ENCODE assay signal across 23 mouse cellular contexts in genomic region chr11:76920607-76921006, GRCm38 (mm10). TPM values are rescaled to one million over a fixed set of nuclear protein-coding genes. Genes with fewer than 3 reads are reported as not detected.
"Had no signal": no experiment of that assay in that cellular context is flagged by ENCODE, and none has a peak within 500 bp of the region (broad histone marks: within the 10 kb centered on the region; RNA-seq: fewer than 3 reads in every experiment).

No protein-coding gene starts in this region.

- ATAC-seq: liver, postnatal 0 days; lung, postnatal 0 days; midbrain, embryonic 15.5 days had no signal

- H3K4me2 ChIP-seq: liver, embryonic 15.5 days; lung, embryonic 15.5 days; midbrain, embryonic 12.5 days; midbrain, embryonic 15.5 days; neural tube, embryonic 12.5 days had no signal

- H3K4me1 ChIP-seq: liver, embryonic 15.5 days; midbrain, embryonic 12.5 days; neural tube, embryonic 12.5 days had no signal

- H3K9ac ChIP-seq: liver, embryonic 15.5 days; liver, postnatal 0 days; lung, embryonic 15.5 days; midbrain, embryonic 12.5 days; midbrain, embryonic 15.5 days; neural tube, embryonic 12.5 days had no signal

- H3K27me3 ChIP-seq: lung, embryonic 15.5 days; megakaryocyte, embryonic 14.5 days; midbrain, embryonic 12.5 days; midbrain, embryonic 15.5 days; neural tube, embryonic 12.5 days had no signal

- H3K4me3 ChIP-seq: liver, embryonic 15.5 days; lung, embryonic 15.5 days; megakaryocyte, embryonic 14.5 days; midbrain, embryonic 10.5 days; midbrain, embryonic 12.5 days; midbrain, embryonic 15.5 days; neural tube, embryonic 12.5 days had no signal

- DNase-seq: liver, postnatal 0 days; lung, adult 2 months; lung, postnatal 14 days; lung, postnatal 36 days; right cerebral cortex, postnatal 14 days; spleen, adult 18-20 months; thymus, adult 2 months; thymus, postnatal 25 days; thymus, postnatal 4 days had no signal

- H3K27ac ChIP-seq: liver, embryonic 15.5 days; lung, embryonic 15.5 days; macrophage; midbrain, embryonic 10.5 days; midbrain, embryonic 12.5 days; midbrain, embryonic 15.5 days; neural tube, embryonic 12.5 days had no signal

- H3K9me3 ChIP-seq: liver, embryonic 15.5 days; lung, embryonic 15.5 days; megakaryocyte, embryonic 14.5 days; midbrain, embryonic 10.5 days; midbrain, embryonic 12.5 days; midbrain, embryonic 15.5 days; neural tube, embryonic 12.5 days had no signal

- H3K36me3 ChIP-seq: liver, embryonic 15.5 days; lung, embryonic 15.5 days; midbrain, embryonic 10.5 days; midbrain, embryonic 12.5 days; midbrain, embryonic 15.5 days; neural tube, embryonic 12.5 days had no signal

RNA-seq across cellular contexts. Expression of gene Tmigd1, which starts 18.6 kb away (rescaled TPM):
- total RNA-seq: megakaryocyte progenitor cell, adult 5-6 weeks; midbrain, postnatal 0 days; neutrophil, adult 5-6 weeks had no signal
- polyA plus RNA-seq: liver, embryonic 15.5 days; liver, postnatal 0 days; macrophage; midbrain, embryonic 12.5 days; midbrain, embryonic 15.5 days; midbrain, postnatal 0 days; neural tube, embryonic 12.5 days; neural tube, embryonic 14.5 days; stomach, embryonic 14.5 days had no signal
